Mouse (Mus musculus): ENCODE results near the gene Krt80.
"Not testable (repeated sequence)": the region's sequence is repeated elsewhere in the genome, so short reads cannot be mapped to it uniquely, and the experiment has no call there.

The Krt80 gene

GRCm38 (mm10) chr15:101329564-101329892 lies 40.4 kb downstream of the Krt80 start:
- Histone ChIP-seq H3K27me3 (ENCODE audit: insufficient read depth, low read length) (peaks cover 26% of the 10 kb centered on the region), H3K9me3 (ENCODE audit: low read length) (no peaks in the 10 kb centered on the region), H3K4me3 (replicated peaks; ENCODE audit: low read length) (no peak overlapping the region), H3K36me3 (ENCODE audit: insufficient read depth, low read length) (no peaks in the 10 kb centered on the region), H3K4me1 (replicated peaks; ENCODE audit: low read depth, low read length) (peaks cover 54% of the 10 kb centered on the region)
- TF ChIP-seq NANOG (IDR thresholded peaks at IDR 0.05; ENCODE audit: borderline replicate concordance, low read length), result no peak
- TF ChIP-seq CTCF (conservative IDR thresholded peaks at IDR 0.05; ENCODE audit: low read length), result no peak
- no peak for TF ChIP-seq POU5F1 (IDR thresholded peaks at IDR 0.05; ENCODE audit: borderline replicate concordance, low read length)

DNA sequence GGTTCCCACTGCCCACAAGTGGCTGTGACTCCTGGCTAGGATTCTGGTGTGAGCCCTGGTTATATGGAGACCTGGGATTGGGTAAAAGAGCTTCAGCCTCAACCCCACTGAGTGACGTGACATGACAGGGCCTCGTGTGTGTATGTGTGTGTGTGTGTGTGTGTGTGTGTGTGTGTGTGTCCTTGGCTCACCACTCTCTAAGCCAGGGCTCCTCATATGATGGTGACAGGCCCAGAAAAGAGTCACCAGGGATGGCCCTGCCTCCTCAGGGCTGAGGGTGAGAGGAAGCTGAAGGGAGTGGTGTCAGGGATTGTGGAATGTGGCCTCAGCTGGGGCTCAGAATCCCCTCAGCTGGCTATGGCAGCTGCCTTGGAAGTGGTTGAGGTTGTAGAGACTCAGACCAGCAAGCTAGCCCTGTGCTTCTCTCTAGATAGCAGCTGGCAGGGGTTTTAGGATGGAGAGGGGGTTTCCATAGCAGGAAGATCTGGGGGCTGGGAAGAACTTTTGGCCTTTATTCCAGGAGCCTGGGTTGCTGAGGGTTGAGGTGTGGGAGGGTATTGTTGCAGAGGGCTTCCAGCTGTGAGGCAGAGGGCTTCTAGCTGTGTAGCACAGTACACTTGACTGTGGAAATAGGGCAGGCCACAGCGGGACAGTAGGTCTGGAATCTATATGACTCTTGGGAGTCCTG lies 40.9 kb downstream of the Krt80 start:
- Histone ChIP-seq H3K9me3 (ENCODE audit: low read length) (no peaks in the 10 kb centered on the region), H3K27me3 (ENCODE audit: insufficient read depth, low read length) (peaks cover 22% of the 10 kb centered on the region), H3K36me3 (ENCODE audit: insufficient read depth, low read length) (no peaks in the 10 kb centered on the region), H3K4me1 (replicated peaks; ENCODE audit: low read depth, low read length) (peaks cover 54% of the 10 kb centered on the region), H3K4me3 (replicated peaks; ENCODE audit: low read length) (no peak overlapping the region)
- TF ChIP-seq POU5F1 (IDR thresholded peaks at IDR 0.05; ENCODE audit: borderline replicate concordance, low read length) (no peak), CTCF (conservative IDR thresholded peaks at IDR 0.05; ENCODE audit: low read length) (no peak), NANOG (IDR thresholded peaks at IDR 0.05; ENCODE audit: borderline replicate concordance, low read length) (peak; percentile 48; the same call in 1 of the 2 replicates)

DNA sequence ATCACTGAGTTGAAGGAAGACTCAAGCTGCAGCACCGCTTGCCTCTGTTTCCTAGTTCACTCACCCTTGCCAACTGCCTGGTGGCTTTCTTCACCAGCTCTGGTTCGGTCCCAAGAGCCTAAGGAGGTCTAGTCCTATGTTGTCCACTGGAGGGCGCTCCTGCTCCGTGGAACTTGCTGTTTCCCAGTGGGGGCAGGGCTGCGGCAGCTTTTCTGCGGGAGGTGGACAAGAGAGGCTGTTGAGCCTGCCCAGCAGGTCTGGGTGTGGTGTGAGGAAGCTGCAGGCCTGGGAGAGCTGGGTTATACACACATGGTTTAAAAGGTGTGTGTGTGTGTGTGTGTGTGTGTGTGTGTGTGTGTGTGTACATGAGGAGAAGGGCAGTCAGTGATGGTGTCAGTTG lies 42.7 kb downstream of the Krt80 start:
- Histone ChIP-seq H3K27me3 (ENCODE audit: insufficient read depth, low read length) (peaks cover 14% of the 10 kb centered on the region), H3K4me3 (replicated peaks; ENCODE audit: low read length) (no peak overlapping the region), H3K36me3 (ENCODE audit: insufficient read depth, low read length) (no peaks in the 10 kb centered on the region), H3K4me1 (replicated peaks; ENCODE audit: low read depth, low read length) (peaks cover 54% of the 10 kb centered on the region), H3K9me3 (ENCODE audit: low read length) (peaks cover 4% of the 10 kb centered on the region; the same call in 1 of the 2 replicates)
- TF ChIP-seq POU5F1 (IDR thresholded peaks at IDR 0.05; ENCODE audit: borderline replicate concordance, low read length) (no peak), CTCF (conservative IDR thresholded peaks at IDR 0.05; ENCODE audit: low read length) (peak; percentile 58)

DNA sequence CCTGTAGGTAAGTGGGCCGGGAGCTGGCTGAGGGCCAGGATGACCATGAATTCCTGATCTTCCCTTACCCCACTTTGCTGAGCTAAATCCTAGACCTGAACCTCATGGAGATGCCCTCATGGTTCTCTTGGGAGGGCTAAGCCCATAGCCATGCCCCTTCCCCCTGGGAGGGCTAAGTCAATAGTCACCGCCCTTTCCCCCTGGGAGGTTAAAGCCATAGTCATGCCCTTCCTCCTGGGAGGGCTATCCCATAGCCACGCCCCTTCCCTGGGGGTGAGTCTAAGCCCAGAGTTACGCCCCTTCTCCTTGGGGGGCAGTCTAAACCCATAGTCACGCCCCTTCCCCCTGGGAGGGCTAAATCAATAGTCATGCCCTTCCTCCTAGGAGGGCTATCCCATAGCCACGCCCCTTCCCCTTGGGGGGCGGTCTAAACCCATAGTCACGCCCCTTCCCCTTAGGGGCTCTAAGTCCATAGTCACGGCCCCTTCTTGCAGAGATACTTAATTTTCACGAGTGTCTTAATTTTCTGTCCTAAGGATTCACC lies 43.9 kb downstream of the Krt80 start:
- Histone ChIP-seq H3K36me3 (ENCODE audit: insufficient read depth, low read length) (no peaks in the 10 kb centered on the region), H3K9me3 (ENCODE audit: low read length) (peaks cover 4% of the 10 kb centered on the region; the same call in 1 of the 2 replicates), H3K27me3 (ENCODE audit: insufficient read depth, low read length) (peaks cover 16% of the 10 kb centered on the region), H3K4me3 (replicated peaks; ENCODE audit: low read length) (no peak overlapping the region), H3K4me1 (replicated peaks; ENCODE audit: low read depth, low read length) (peaks cover 52% of the 10 kb centered on the region)
- TF ChIP-seq NANOG (IDR thresholded peaks at IDR 0.05; ENCODE audit: borderline replicate concordance, low read length) (no peak), POU5F1 (IDR thresholded peaks at IDR 0.05; ENCODE audit: borderline replicate concordance, low read length) (no peak), CTCF (conservative IDR thresholded peaks at IDR 0.05; ENCODE audit: low read length) (no peak)

DNA sequence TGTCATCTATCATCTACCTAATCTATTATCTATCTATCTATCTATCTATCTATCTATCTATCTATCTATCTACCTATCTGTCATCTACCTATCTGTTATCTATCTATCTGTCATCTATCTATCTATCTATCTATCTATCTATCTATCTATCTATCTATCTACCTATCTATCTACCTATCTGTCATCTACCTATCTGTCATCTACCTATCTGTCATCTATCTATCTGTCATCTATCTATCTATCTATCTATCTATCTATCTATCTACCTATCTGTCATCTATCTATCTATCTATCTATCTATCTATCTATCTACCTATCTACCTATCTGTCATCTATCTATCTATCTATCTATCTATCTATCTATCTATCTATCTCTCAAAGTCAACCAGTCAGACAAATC lies 45.6 kb downstream of the Krt80 start:
- H3K4me1 ChIP-seq (replicated peaks; ENCODE audit: low read depth, low read length), result peaks cover 40% of the 10 kb centered on the region
- not testable (repeated sequence) for H3K36me3 ChIP-seq (ENCODE audit: insufficient read depth, low read length); H3K27me3 ChIP-seq (ENCODE audit: insufficient read depth, low read length); H3K4me3 ChIP-seq (replicated peaks; ENCODE audit: low read length); H3K9me3 ChIP-seq (ENCODE audit: low read length)

DNA sequence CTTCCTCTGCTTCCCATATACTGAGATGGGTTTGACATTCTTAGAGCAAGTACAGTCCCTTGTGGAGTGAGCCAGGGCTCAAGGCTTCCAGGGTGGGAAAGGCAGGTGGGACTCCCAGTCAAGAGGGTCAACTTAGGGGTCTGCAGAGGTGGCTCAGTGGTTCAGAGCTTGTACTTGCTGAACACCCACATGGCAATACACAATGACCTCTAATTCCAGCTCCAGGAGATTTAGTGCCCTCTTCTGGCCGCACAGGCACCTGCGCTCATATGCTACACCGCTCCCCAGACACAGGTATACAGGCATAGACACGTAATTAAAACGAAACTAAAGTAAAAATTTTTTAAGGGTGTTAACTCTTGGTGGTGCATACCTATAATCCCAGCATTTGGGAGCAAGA lies 46.5 kb downstream of the Krt80 start:
- peaks cover 4% of the 10 kb centered on the region; the same call in 1 of the 2 replicates for H3K9me3 ChIP-seq (ENCODE audit: low read length)
- TF ChIP-seq CTCF (conservative IDR thresholded peaks at IDR 0.05; ENCODE audit: low read length), result peak; percentile 37
- no peak for TF ChIP-seq POU5F1 (IDR thresholded peaks at IDR 0.05; ENCODE audit: borderline replicate concordance, low read length)
- TF ChIP-seq NANOG (IDR thresholded peaks at IDR 0.05; ENCODE audit: borderline replicate concordance, low read length), result no peak
- peaks cover 6% of the 10 kb centered on the region for H3K27me3 ChIP-seq (ENCODE audit: insufficient read depth, low read length)
- no peaks in the 10 kb centered on the region for H3K36me3 ChIP-seq (ENCODE audit: insufficient read depth, low read length)
- H3K4me1 ChIP-seq (replicated peaks; ENCODE audit: low read depth, low read length), result peaks cover 39% of the 10 kb centered on the region
- no peak overlapping the region for H3K4me3 ChIP-seq (replicated peaks; ENCODE audit: low read length)

- peaks cover 4% of the 10 kb centered on the region; the same call in 1 of the 2 replicates for H3K9me3 ChIP-seq (ENCODE audit: low read length)
- no peak overlapping the region for H3K4me3 ChIP-seq (replicated peaks; ENCODE audit: low read length)
- no peak for TF ChIP-seq CTCF (conservative IDR thresholded peaks at IDR 0.05; ENCODE audit: low read length)
- no peak for TF ChIP-seq POU5F1 (IDR thresholded peaks at IDR 0.05; ENCODE audit: borderline replicate concordance, low read length)
- no peak for TF ChIP-seq NANOG (IDR thresholded peaks at IDR 0.05; ENCODE audit: borderline replicate concordance, low read length)
- peaks cover 6% of the 10 kb centered on the region for H3K27me3 ChIP-seq (ENCODE audit: insufficient read depth, low read length)
- no peaks in the 10 kb centered on the region for H3K36me3 ChIP-seq (ENCODE audit: insufficient read depth, low read length)
- H3K4me1 ChIP-seq (replicated peaks; ENCODE audit: low read depth, low read length), result peaks cover 35% of the 10 kb centered on the region
Measured at GRCm38 (mm10) chr15:101322640-101323039, 47.3 kb downstream of the Krt80 start.

DNA sequence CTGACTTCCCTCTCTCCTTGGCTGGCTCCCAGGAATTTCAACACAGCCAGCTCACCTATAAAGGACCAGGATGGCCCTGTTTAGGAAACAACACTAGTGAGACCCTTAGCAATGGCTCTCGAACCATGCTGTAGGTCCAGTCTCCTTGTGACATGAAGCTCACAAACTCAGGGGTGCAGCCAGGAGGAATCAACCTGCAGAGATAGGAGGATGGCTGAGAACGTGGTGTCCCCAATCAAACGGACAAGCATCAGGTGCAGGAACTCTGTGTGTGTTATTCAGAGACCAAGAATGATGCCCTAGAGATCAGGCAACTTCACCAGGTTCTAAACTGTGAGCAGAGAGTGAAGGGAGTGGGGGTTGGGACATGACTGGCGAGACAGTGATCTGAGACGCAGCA lies 47.9 kb downstream of the Krt80 start:
- peaks cover 6% of the 10 kb centered on the region for H3K27me3 ChIP-seq (ENCODE audit: insufficient read depth, low read length)
- peaks cover 4% of the 10 kb centered on the region; the same call in 1 of the 2 replicates for H3K9me3 ChIP-seq (ENCODE audit: low read length)
- peaks cover 35% of the 10 kb centered on the region for H3K4me1 ChIP-seq (replicated peaks; ENCODE audit: low read depth, low read length)
- no peaks in the 10 kb centered on the region for H3K36me3 ChIP-seq (ENCODE audit: insufficient read depth, low read length)
- no peak for TF ChIP-seq CTCF (conservative IDR thresholded peaks at IDR 0.05; ENCODE audit: low read length)
- TF ChIP-seq NANOG (IDR thresholded peaks at IDR 0.05; ENCODE audit: borderline replicate concordance, low read length), result no peak
- TF ChIP-seq POU5F1 (IDR thresholded peaks at IDR 0.05; ENCODE audit: borderline replicate concordance, low read length), result no peak
- H3K4me3 ChIP-seq (replicated peaks; ENCODE audit: low read length), result no peak overlapping the region

- Histone ChIP-seq H3K27me3 (ENCODE audit: insufficient read depth, low read length) (peaks cover 6% of the 10 kb centered on the region), H3K4me1 (replicated peaks; ENCODE audit: low read depth, low read length) (peaks cover 35% of the 10 kb centered on the region), H3K4me3 (replicated peaks; ENCODE audit: low read length) (no peak overlapping the region), H3K9me3 (ENCODE audit: low read length) (peaks cover 4% of the 10 kb centered on the region; the same call in 1 of the 2 replicates), H3K36me3 (ENCODE audit: insufficient read depth, low read length) (no peaks in the 10 kb centered on the region)
- no peak for TF ChIP-seq NANOG (IDR thresholded peaks at IDR 0.05; ENCODE audit: borderline replicate concordance, low read length)
- no peak for TF ChIP-seq POU5F1 (IDR thresholded peaks at IDR 0.05; ENCODE audit: borderline replicate concordance, low read length)
- TF ChIP-seq CTCF (conservative IDR thresholded peaks at IDR 0.05; ENCODE audit: low read length), result no peak
Measured at GRCm38 (mm10) chr15:101321126-101321525, 48.8 kb downstream of the Krt80 start.

Data from E14TG2a.4 (cell line).